Mouse (Mus musculus) heart, embryonic 16.5 days (tissue): ENCODE results near the gene 1700034J05Rik. TPM values are rescaled to one million over a fixed set of nuclear protein-coding genes. Genes with fewer than 3 reads are reported as not detected.

ENCODE experiments used
- ATAC-seq: fragments of 200-750 bp; cut with Nextera tagmentation; replicated peaks from 2 replicates; pipeline ENCODE4 v1.8.0; 2017; ENCODE audit warnings: moderate number of reproducible peaks; ENCODE audit not compliant: insufficient read depth, low FRiP score; ENCODE audit errors: extremely low read depth
- H3K27ac ChIP-seq: fragments of 300-500 bp; sonication (generic); 2 replicates; pipeline ENCODE4 v1.5.1; 2014; ENCODE audit warnings: mild to moderate bottlenecking, low read length, control low read depth, moderate library complexity
- H3K27me3 ChIP-seq: fragments of 300-500 bp; sonication (generic); 2 replicates; pipeline ENCODE4 v1.6.1; 2014; ENCODE audit warnings: low read length, mixed read lengths; ENCODE audit not compliant: control insufficient read depth, insufficient read depth
- H3K36me3 ChIP-seq: fragments of 300-500 bp; sonication (generic); 2 replicates; pipeline ENCODE4 v1.6.1; 2014; ENCODE audit not compliant: control insufficient read depth, insufficient read depth
- H3K4me1 ChIP-seq: fragments of 300-500 bp; sonication (generic); 2 replicates; pipeline ENCODE4 v1.6.1; 2014; ENCODE audit warnings: low read length, mixed read lengths; ENCODE audit not compliant: control insufficient read depth, insufficient read depth
- H3K4me2 ChIP-seq: fragments of 300-500 bp; sonication (generic); 2 replicates; pipeline ENCODE4 v1.6.1; 2014; ENCODE audit warnings: low read depth, mild to moderate bottlenecking, control low read depth, low read length
- H3K4me3 ChIP-seq: fragments of 300-500 bp; sonication (generic); 2 replicates; pipeline ENCODE4 v1.5.1; 2014; ENCODE audit warnings: mild to moderate bottlenecking, control low read depth, low read length
- H3K9ac ChIP-seq: fragments of 300-500 bp; sonication (generic); 2 replicates; pipeline ENCODE4 v1.6.1; 2014; ENCODE audit warnings: low read length, control low read depth
- H3K9me3 ChIP-seq: fragments of 300-500 bp; sonication (generic); replicated peaks from 2 replicates; pipeline ENCODE4 v1.6.1; 2016; ENCODE audit warnings: low read length; ENCODE audit not compliant: control insufficient read depth
- WGBS: fragments of 180-500 bp; shearing (Covaris S2); extraction: QIAGEN DNeasy Blood & Tissue Kit; methylation state at CpG from one replicate; pipeline ENCODE4 v1.1.7; 2014; 5-methylcytosine and 5-hydroxymethylcytosine counted together
- polyA plus RNA-seq: library from polyadenylated mRNA; unstranded; fragments of >200 nt; fragmentation: Nextera tagmentation; extraction: Ambion mirVana; gene quantifications from 2 replicates; pipeline ENCODE4 v1.2.1, GENCODE M21; 2015

Gene 1700034J05Rik
- polyA plus RNA-seq, 1 experiment from 2014 or later, result 0.12 TPM

GRCm38 (mm10) chr6:146918341-146918740, 35.9 kb downstream of the 1700034J05Rik start:
- Histone ChIP-seq H3K27me3 (no peaks in the 10 kb centered on the region), H3K9me3 (no peaks in the 10 kb centered on the region), H3K27ac (no peak overlapping the region), H3K4me2 (no peak overlapping the region), H3K4me1 (peaks cover 31% of the 10 kb centered on the region), H3K9ac (no peak overlapping the region), H3K36me3 (no peaks in the 10 kb centered on the region), H3K4me3 (no peak overlapping the region)
- WGBS, result 78% methylated on average over 6 of the region's 6 CpGs
- no peak for ATAC-seq

- WGBS, result 84% methylated on average over 3 of the region's 3 CpGs
- Histone ChIP-seq H3K36me3 (no peaks in the 10 kb centered on the region), H3K4me1 (peaks cover 41% of the 10 kb centered on the region), H3K4me3 (no peak overlapping the region), H3K9me3 (no peaks in the 10 kb centered on the region), H3K27me3 (no peaks in the 10 kb centered on the region), H3K9ac (no peak overlapping the region), H3K27ac (no peak overlapping the region), H3K4me2 (no peak overlapping the region)
- no peak for ATAC-seq
These were observed 36.8 kb downstream of the 1700034J05Rik start for GRCm38 (mm10) chr6:146917396-146917795.

- no peak for ATAC-seq
- Histone ChIP-seq H3K27me3 (no peaks in the 10 kb centered on the region), H3K4me1 (peaks cover 50% of the 10 kb centered on the region), H3K36me3 (no peaks in the 10 kb centered on the region), H3K9ac (no peak overlapping the region), H3K9me3 (no peaks in the 10 kb centered on the region), H3K4me3 (no peak overlapping the region), H3K27ac (no peak overlapping the region), H3K4me2 (no peak overlapping the region)
- 93% methylated on average over 1 of the region's 1 CpGs for WGBS
These were observed 38.4 kb downstream of the 1700034J05Rik start for GRCm38 (mm10) chr6:146915808-146916207.

- Histone ChIP-seq H3K27ac (peak overlapping the region; percentile 66), H3K4me2 (no peak overlapping the region), H3K36me3 (no peaks in the 10 kb centered on the region), H3K4me1 (peaks cover 54% of the 10 kb centered on the region), H3K9me3 (no peaks in the 10 kb centered on the region), H3K4me3 (no peak overlapping the region), H3K27me3 (no peaks in the 10 kb centered on the region), H3K9ac (no peak overlapping the region)
- WGBS, result 34% methylated on average over 4 of the region's 4 CpGs
- no peak for ATAC-seq
These were observed 40.6 kb downstream of the 1700034J05Rik start for GRCm38 (mm10) chr6:146913489-146914198.

- ATAC-seq, result peak; percentile 64
- Histone ChIP-seq H3K4me3 (no peak overlapping the region), H3K4me2 (no peak overlapping the region)
These were observed 41.3 kb downstream of the 1700034J05Rik start for GRCm38 (mm10) chr6:146912835-146913488.

GRCm38 (mm10) chr6:146910801-146911200, 43.4 kb downstream of the 1700034J05Rik start:
- no peaks in the 10 kb centered on the region for H3K9me3 ChIP-seq
- no peak overlapping the region for H3K27ac ChIP-seq
- no peak for ATAC-seq
- H3K9ac ChIP-seq, result no peak overlapping the region
- no peaks in the 10 kb centered on the region for H3K27me3 ChIP-seq
- no peaks in the 10 kb centered on the region for H3K36me3 ChIP-seq
- peaks cover 59% of the 10 kb centered on the region for H3K4me1 ChIP-seq
- H3K4me3 ChIP-seq, result no peak overlapping the region
- no peak overlapping the region for H3K4me2 ChIP-seq
- WGBS, result 69% methylated on average over 2 of the region's 2 CpGs

More at GRCm38 (mm10) chr6:146912835-146913488, 41.3 kb downstream of the 1700034J05Rik start:
- 12% methylated on average over 3 of the region's 3 CpGs for WGBS
- no peaks in the 10 kb centered on the region for H3K36me3 ChIP-seq
- H3K27ac ChIP-seq, result peak overlapping the region; percentile 66
- no peaks in the 10 kb centered on the region for H3K9me3 ChIP-seq
- peaks cover 52% of the 10 kb centered on the region for H3K4me1 ChIP-seq
- no peak overlapping the region for H3K9ac ChIP-seq
- H3K27me3 ChIP-seq, result no peaks in the 10 kb centered on the region

- no peak for ATAC-seq
These were observed 44.3 kb downstream of the 1700034J05Rik start for GRCm38 (mm10) chr6:146909725-146910489.

GRCm38 (mm10) chr6:146908801-146909200, 45.4 kb downstream of the 1700034J05Rik start:
- no peak overlapping the region for H3K27ac ChIP-seq
- H3K27me3 ChIP-seq, result no peaks in the 10 kb centered on the region
- WGBS, result 36% methylated on average over 2 of the region's 2 CpGs
- H3K9ac ChIP-seq, result no peak overlapping the region
- H3K36me3 ChIP-seq, result no peaks in the 10 kb centered on the region
- H3K4me3 ChIP-seq, result no peak overlapping the region
- H3K4me1 ChIP-seq, result peaks cover 50% of the 10 kb centered on the region
- no peak overlapping the region for H3K4me2 ChIP-seq
- no peak for ATAC-seq
- H3K9me3 ChIP-seq, result no peaks in the 10 kb centered on the region

More at GRCm38 (mm10) chr6:146909725-146910489, 44.3 kb downstream of the 1700034J05Rik start:
- no peaks in the 10 kb centered on the region for H3K9me3 ChIP-seq
- H3K4me3 ChIP-seq, result no peak overlapping the region
- H3K36me3 ChIP-seq, result no peaks in the 10 kb centered on the region
- H3K4me1 ChIP-seq, result peaks cover 54% of the 10 kb centered on the region
- no peak overlapping the region for H3K9ac ChIP-seq
- H3K4me2 ChIP-seq, result no peak overlapping the region
- H3K27me3 ChIP-seq, result no peaks in the 10 kb centered on the region
- WGBS, result 73% methylated on average over 5 of the region's 5 CpGs
- no peak overlapping the region for H3K27ac ChIP-seq

GRCm38 (mm10) chr6:146907795-146908190, 46.4 kb downstream of the 1700034J05Rik start:
- Histone ChIP-seq H3K4me1 (peaks cover 40% of the 10 kb centered on the region), H3K4me2 (no peak overlapping the region), H3K27me3 (no peaks in the 10 kb centered on the region), H3K9me3 (no peaks in the 10 kb centered on the region), H3K9ac (no peak overlapping the region), H3K4me3 (no peak overlapping the region), H3K27ac (no peak overlapping the region), H3K36me3 (no peaks in the 10 kb centered on the region)
- ATAC-seq, result no peak
- WGBS, result 82% methylated on average over 1 of the region's 1 CpGs
